Mouse (Mus musculus) embryo, embryonic 10 days (tissue): ENCODE data around the gene Rasd1.
"Not testable (repeated sequence)": the region's sequence is repeated elsewhere in the genome, so short reads cannot be mapped to it uniquely, and the experiment has no call there.

Experiments
- DNase-seq: peaks from one replicate; pipeline ENCODE4 v3.0.0-alpha.2; 2015; ENCODE audit warnings: low spot score

Rasd1 gene

DNA sequence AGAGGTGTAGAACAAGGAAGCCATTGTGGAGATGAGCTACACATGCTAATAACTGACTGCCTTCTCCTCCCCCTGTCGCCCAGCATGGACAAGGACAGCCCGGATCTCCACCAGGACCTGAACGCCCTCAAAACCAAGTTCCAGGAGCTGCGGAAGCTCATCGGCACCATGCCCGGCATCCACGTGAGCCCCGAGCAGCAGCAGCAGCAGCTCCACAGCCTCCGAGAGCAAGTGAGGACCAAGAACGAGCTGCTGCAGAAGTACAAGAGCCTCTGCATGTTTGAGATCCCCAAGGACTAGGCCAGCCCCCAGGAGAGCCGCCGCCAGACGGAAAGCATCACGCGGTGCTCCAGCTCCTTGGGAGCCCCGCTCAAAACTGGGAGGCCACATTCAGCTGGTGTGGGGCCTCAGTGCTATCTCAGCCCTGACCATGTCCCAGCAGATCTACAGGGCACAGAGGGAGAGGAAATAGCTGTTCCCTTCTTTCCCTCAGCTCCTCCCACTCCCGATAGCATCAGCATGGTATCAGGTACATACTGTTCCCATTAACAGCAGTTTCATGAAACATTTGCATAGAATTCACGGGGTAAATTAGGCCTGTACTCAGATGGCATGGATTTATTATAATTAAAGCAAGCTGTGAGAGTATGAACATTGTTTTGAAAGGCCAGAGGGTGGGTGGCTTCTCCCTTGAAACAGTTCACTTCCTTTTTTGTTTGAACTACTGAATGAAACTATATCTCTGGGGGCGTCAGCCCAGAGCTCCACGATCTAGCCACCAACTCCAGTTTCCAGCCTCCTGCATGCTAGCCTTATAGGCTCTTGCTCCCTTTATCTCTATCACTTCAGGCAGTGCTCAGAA is 4.0 kb downstream of the Rasd1 start:
- no peak for DNase-seq

DNA sequence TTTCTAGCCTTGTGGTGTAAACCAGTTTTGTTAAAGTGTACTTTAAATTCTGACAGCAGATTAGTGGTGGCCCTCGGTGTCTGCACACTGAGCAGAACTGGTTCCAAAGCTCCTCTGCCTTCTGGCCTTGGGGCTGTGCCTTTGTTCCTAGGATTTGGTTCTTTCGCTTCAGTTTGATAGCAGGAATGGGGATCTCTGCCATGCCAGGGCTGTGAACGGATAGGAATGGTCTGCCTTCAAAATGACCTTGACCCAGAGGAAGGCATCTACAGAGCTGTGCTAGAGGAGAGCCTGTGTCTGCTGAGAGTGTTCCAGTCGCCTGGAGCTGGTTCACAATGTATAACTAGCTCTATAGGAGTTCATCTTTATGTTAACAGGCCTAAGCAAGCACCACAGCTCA is 5.3 kb downstream of the Rasd1 start:
- no peak for DNase-seq

DNA sequence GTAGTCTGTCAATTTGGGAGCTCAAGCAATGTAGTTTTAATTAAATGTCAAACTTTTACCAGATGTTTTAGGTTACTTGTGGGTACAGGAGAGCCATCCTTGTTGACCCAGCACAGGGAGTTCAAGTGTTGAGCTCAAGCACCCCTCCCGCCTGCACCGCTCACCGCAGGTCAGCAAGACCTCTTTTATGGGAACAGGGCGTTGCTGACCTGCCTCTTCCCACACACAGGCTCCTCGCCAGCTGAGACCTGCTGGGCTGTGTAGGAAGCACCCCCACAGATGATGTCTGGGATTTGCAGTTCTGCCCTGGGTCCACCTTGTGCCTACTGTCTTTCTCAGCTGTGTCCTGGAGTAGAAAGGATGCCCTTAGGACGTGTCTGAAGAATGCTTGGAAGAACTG is 8.0 kb downstream of the Rasd1 start:
- DNase-seq: no peak

DNA sequence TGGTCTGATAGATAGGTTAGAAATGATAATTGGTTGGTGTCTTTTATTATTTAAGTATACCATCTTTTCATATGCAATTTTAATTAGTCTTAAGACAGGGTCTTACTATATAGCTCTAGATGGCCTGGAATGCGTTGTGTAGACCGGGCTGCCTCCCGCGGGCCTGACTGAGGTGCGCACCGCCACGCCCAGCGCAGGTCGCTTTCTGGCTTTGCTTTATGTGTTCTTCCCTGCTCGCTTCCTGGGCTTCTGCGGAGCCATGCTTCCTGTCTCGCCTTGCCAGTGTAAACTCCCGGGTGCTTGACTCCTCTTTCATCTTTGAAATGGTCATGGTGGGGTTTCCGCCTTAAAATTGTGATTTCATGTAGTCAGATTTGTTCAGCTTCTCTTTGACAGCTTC is 11.9 kb downstream of the Rasd1 start:
- DNase-seq: no peak

DNA sequence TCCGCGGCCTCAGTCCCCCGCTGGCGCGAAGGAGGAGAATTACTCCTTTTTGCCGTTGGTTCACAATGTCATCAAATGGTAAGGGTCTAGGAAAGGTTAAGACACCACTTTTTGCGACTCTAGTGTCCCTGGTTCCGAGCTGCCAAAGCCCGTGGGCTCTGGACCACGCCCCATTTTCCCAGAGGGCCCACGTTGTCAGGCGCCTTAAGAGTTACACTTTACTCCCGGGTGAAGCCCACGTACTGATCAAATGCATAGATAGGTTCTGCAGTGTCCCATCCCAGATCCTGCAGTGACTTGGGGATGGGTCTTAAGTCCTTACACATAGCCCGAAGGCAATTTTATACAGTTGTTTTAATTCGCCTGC is 16.4 kb downstream of the Rasd1 start:
- no peak for DNase-seq

DNA sequence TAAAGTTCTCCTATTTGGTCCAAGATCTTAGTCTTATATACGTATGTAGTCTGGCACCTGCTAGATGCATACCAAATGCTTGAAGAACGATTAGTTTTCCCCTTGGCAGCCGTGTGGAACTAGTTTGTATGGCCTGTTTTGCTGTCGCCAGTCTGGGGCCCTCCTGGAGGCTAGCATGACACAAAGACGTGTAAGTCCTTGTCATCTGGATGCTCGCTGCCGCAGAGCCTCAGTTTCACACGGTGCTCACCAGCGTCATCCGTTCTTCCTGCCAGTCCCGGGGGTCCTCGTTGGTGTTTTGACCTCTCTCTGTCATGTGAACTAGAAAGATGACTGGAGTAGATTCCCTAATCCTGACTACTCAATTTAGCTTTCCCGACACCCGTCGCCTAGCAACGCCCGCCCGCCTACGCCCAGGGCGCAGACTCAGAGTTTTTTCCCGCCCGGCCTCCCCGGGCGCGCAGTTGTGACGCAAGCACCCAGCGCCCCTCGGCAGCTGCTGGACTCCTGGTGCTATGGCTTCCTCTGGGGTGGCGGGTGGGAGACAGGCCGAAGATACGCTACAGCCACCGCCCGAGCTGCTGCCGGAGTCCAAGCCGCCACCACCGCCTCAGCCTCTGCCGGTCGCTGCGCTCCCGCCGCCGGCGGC is 16.9 kb downstream of the Rasd1 start, which contains the start of gene Med9:
Med9 (plus strand) TSS at position 455 of the 649 bp plus-strand sequence.
- peak; percentile 96 for DNase-seq

DNA sequence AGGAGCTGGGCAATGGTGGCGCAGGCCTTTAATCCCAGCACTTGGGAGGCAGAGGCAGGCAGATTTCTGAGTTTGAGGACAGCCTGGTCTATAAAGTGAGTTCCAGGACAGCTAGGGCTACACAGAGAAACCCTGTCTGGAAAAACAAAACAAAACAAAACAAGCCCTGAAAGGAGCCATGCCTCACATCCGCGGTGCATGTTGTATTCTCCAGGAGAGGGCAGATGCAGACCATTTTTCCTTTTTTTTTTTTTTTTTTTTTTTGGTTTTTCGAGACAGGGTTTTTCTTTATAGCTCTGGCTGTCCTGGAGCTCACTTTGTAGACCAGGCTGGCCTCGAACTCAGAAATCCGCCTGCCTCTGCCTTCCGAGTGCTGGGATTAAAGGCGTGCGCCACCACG is 19.9 kb downstream of the Rasd1 start:
- DNase-seq: not testable (repeated sequence)

DNA sequence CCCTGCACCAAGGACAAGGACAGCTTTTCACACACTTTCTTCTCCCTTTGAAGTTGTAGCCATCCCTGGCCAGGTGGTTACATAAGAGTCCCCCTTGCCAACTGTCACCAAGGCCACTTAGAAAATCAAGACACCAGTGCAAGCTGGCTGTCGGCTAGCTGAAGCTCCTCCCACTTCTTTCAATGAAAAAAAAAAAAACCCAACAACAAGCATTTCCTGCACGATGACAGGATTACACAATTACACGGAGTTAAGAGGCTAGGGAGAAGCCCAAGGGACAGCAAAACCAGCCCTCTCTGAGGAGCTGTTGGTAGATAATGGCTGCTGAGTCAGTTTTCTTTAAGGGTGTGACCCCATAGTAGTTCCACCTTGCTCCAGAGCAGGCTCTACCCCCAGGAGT is 23.4 kb downstream of the Rasd1 start:
- DNase-seq: no peak

DNA sequence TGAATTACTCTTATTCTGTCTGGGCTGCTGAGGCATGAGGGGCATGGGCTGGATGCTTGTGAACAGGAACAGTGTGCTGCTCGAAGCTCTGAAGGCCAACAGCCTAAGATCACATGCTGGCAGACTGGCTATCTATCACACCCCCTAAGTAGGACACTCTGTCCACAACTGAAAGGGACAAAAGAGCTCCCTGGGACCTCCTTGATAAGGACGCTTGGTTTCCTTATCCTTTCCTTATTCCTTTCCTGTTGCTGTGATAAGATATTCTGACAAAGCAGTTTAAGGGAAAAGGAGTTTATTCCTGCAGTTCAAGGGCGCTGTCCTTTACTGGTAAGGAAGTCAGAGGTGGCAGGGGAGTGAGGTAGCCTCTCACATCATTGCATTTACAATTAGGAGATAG is 24.1 kb downstream of the Rasd1 start:
- no peak for DNase-seq

DNA sequence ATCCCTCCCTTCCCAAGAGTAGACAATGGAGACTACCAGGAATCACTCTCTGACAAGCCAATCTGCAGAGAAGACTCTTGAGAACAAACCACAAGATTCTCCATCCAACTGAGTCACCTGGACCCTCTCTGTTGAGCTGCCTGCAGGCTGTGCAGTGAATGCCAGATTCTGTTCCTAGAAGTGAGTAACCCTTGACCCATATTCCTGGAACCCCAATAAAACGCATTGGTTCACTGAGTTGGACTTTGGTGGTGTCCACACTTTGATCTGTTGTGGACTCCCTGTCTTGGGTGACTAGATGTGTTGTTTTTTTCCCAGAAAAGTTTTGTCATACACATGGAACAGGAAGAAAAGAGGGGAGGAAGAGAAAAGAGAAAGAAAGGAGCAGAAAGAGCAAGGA is 24.9 kb downstream of the Rasd1 start:
- no peak for DNase-seq

DNA sequence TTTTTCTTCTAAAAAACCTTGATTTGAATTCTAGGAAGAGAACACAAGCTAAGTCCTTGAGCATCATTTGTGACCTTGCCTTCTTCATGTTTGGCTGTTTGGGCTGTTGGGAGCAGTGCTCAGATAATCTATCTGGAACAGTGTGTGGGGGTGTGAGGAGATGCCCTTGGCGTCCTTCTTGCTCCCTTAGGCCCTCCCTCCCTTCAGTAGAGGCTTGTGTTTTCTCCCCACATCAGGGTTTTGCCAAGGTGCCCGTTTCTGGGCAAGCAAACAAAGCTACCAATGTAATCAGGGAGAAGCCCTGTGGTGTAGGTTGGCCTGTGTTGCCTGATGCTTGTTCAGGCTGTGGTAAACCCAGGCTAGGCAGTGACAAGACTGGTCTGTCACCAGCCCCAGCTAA is 27.1 kb downstream of the Rasd1 start:
- DNase-seq: no peak

DNA sequence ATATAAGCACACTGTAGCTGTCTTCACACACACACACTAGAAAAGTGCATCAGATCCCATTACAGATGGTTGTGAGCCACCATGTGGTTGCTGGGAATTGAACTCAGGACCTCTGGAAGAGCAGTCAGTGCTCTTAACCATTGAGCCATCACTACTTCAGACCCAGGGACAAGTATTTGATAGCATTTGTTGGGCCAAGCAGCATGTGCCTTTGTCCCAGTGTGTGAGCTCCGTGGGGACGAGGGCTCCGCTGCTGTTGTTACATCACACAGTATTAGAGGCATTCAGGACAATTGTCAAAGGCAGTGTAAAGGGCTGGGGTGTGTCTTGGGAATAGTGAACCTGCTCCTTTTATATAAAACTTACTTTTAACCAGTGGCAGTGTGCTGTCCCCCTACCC is 27.7 kb downstream of the Rasd1 start:
- DNase-seq: no peak

DNA sequence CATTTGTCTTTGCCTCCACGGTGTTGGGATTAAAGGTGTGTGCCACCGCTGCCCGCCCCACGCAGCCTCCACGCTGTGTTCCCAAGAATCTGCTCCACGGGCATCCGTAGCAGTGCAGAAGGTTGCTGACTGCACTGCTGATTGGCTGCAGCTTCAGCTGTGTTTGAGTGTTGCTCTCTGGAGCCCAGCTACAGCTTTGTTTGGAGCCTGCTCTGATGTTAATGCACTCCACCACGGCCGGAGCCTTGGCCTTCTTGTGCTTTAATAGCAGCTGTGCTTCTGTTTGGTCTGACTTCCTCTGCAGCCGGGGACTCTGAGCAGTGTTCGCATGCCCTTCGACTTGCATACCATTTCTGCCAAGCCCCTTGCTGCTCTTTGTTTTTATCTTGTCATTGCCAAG is 30.8 kb downstream of the Rasd1 start:
- DNase-seq: no peak

DNA sequence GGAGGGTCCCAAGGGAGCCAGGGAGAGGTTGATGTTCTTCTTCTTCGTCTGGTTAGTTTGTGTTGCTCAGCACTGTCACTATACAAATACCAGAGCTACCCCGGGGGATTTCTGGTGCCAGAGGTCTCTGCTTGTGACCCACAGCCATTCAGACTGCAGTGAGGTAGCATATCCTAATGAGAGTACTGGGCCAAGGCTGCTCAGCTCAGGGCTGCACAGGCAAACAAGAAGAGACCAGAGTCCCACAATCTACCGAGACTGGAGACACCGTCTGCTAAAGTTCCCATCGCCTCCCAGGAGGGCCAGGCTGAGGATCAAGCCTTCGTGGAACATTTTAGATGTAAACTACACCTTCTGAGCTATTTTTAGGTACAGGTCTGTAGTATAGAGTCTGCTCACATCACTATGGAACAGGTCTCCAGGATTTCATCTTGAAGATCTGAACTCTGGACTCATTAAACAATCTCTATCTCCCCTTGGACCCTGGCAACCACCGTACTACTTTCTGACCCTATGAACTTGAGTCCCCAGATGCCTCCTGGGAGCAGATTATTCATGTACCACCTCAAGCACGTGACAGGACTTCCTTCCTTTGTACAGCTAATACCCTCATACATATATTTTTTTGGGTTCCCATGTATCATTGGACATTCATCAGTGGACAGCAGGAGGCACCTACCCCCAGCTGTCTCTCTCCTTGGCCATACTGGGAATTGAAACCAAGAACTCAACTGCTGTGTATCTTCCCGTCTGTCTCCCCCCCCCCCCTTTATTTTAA is 32.0 kb downstream of the Rasd1 start:
- no peak for DNase-seq

DNA sequence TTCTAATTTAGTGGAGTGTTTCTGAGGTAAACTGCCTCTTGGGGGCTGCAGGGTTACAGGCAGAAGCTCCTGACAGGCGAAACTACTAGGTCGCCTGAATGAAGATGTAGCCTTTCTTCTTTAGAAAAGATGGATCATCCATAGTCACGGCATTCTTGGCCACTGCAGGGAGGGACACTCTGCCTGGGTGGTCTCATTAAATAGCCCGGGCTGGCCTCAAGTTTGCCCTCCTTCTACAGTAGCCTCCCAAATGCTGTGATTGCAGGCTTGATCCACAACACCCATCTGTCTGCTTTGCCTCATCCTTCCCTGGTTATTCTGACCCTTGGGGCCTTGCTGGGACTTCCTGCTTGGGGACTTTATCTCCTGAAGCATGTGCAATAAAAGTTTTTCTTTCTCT is 34.7 kb downstream of the Rasd1 start:
- DNase-seq: no peak

DNA sequence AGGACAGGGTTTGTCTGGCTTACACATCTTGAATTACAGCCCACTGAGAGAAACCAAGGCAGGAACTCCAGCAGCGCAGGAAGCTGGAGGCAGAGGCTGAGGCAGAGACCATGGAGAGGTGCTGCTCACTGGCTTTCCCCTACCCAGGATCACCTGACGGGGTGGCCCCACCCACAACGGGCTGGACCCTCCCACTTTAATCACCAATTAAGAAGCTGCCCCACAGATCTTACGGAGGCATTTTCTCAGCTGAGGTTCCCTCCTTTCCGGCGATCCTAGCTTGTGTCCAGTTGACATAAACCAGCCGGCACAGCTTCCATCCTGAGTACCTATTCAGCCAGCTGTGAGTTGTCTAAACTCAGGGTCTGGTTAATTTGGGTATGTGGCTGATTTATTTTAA is 43.5 kb downstream of the Rasd1 start:
- peak; percentile 26 for DNase-seq

DNA sequence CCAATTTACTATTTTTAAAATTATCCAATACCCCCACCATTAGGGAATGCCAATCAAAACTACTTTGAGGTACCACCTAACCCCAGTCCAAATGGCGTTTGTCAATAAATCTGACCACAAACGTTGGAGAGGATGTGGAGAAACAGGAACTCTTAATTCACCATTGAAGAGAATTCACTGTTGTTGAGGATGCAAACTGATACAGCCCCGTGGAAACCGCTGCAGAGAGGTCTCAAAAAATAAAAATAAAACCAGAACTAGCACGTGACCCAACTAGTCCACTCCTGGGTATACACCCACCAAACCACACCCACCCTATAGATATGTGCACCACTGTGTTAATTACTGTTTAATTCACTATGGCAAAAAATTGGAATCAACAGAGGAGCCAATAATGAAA is 44.4 kb downstream of the Rasd1 start:
- no peak for DNase-seq

DNA sequence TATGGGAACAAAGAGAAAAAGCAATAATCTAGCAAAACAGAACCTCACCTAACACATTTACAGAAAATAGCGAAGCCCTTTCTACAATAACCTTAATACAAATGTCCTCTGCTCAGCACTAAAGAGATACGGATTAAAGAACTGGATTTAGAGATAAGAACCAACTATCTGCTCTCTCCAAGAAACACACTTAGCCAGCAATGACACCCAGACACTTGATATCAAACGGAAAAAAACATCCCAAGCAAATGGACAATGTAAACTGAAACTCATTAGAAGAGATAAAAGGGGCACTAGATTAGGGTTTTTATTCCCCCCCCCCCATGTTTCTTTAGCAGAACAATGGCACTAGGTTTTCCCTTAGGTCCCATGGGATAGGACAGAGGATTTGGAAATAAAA is 45.3 kb downstream of the Rasd1 start:
- DNase-seq: no peak

DNA sequence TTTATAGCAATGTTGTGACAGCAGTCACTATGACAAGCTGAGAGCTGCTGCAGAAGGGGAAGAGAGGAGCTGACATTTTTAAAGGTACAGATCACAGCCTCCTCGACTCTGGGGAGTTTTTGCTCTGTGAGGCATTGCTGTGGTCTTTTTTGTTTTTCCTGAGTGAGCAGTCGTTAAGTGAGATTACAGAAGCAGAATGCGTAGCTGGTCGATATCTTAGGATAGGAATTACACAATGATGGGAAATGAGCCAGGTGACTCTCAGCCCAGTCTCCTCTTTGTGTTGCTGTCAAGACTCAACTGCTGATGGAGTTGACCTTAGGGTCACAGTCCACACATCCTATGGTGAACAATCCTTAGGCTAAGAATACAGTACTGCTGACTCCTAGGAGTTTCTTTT is 46.7 kb downstream of the Rasd1 start:
- peak; percentile 36 for DNase-seq

DNA sequence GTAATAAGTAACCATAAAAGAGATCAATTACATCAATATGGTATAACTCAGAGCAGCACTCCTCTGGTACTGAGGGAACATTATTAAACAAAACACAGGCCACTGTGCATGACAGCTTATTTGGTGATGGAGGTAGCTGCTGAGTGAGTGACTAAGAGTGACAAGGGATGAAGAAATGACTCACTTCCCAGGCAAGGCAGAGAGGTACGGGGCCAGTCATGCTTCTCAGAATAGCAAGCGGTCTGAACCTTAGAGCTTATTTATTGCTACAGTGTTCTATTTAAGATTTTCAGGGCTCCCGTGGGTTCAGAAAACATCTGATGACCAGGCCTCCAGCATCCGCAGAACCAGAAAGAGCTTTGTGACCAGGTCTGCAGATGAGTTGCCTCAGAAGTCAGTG is 51.0 kb downstream of the Rasd1 start:
- DNase-seq: no peak
